Mouse (Mus musculus) adipocyte (in vitro differentiated cells): ENCODE results near the gene Cphx1.
"Not testable (repeated sequence)": the region's sequence is repeated elsewhere in the genome, so short reads cannot be mapped to it uniquely, and the experiment has no call there.

Source experiments
- DNase-seq: peaks from one replicate; pipeline ENCODE4 v3.0.0-alpha.2; 2016; ENCODE audit warnings: low spot score

Gene Cphx1

DNA sequence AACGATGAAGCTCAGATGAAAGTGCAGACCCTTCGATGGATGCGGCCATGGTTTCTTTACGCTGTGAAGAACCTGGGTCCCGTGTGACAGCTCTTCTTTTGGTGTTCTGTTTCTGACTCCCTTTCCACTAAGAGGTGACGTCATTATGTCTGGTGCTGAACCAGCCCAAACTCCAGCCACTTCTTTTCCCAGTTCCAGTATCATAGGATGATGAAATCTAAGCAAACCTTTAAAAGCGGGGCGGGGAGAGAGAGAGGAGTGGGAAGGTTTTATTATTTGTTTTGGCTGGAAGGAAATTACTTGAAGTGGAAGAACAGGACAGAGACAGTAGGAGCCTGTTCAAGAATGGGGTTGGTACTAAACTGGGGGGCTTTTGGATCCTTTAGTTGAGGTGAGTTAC, at the start of gene Cphx1:
Gene Cphx1, plus strand, starts transcription at position 301 of the 400 bp plus-strand sequence.
- not testable (repeated sequence) for DNase-seq

DNA sequence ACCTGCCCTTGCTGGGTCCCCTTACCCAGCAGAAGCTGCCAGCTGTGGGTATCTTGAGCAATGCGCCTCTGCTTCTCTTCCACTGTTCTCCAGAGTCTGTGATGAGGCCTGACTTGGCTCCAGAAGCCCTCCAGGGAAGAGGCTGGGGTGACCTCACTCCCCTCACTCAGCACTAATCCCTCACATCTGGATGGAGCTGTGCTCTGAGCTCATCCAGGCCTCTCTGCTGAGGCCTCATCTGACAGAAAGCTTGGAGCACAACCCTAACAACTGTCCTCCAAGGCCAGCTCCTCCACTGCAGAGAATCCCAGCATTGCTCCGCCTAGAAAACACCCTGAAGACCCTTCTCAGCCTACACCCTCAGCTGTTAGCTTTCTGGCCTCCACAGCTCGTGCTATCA, 43.5 kb upstream of the Cphx1 start:
- not testable (repeated sequence) for DNase-seq

- not testable (repeated sequence) for DNase-seq
Observed at GRCm38 (mm10) chr14:25895686-25896085, 42.4 kb upstream of the Cphx1 start.

DNA sequence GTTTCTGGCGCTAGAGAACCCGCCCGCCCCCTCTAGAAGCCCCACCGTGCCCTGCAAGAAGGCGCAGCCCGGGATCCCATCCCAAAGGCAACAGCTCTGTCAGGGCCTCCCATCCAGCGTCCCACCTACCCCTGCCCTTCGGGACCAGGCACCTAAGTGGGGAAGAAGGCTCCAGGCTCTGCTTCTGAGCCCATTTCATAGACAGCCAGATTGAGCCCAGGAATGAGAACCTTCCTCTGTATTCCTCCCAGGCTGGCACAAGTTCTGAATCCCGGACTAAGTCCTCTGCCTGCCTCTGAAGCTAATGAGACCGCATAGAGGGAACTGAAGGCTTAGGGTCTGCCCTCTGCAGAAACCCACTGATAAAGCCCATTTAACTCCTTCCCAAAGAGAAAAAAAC, 35.1 kb upstream of the Cphx1 start, which contains the start of gene Plac9a:
Gene Plac9a, minus strand, starts transcription at position 101 of the 400 bp plus-strand sequence.
- DNase-seq = not testable (repeated sequence)

GRCm38 (mm10) chr14:25905243-25905642, 32.9 kb upstream of the Cphx1 start:
- DNase-seq = not testable (repeated sequence)

- not testable (repeated sequence) for DNase-seq
Observed at GRCm38 (mm10) chr14:25907272-25907671, 30.8 kb upstream of the Cphx1 start.

DNA sequence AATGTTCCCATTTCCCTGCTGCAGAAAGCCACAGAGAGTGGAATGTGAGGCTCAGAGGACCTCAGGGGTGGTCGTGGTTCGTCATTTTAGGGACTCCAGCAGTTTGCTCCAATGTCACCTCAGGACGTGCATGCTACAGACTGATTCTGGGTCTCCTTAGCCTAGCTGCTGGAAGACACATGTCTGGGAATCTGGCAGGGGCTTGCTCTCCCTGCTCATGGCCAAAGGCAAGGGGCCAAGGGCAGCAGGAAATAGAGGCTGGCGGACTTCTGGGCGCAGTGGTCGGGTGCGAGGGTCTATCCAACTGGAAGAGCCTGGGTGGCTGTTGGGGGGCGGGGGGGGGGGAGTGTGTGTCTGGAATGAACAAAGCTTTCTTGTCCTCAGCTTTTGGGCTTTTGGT, 29.1 kb upstream of the Cphx1 start:
- DNase-seq = not testable (repeated sequence)

DNA sequence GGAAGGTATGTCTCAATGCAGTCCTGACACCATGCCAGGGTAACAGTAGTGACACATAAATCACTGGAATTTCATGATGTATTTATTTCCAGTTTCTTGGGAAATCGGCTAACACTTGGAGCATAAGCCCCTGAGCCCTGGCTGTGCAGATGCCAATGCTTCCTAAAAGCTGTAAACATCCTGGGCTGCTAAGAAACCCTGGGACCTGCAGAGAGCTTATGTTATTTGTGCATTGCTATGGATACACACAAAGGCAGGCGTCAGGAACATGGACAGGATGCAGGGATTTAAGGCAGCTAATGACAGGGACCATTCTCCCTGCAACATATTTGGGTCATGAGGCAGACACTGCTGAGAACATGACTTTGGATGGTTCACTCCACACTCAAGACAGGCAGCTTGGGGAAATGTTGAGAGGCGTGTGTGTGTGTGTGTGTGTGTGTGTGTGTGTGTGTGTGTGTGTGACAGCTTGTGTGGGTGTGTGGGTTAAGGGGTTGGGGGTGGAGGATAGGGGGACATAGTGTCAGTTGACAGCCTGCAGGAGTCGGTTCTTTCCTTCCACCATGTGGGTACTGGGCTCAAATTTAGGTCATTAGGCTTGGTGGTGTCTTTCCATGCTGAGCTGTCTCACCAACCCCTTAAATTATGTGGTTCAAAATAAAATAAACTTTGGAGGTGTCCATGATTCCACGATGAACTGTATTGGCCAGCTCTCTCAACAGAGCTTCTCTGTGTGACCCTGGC, 19.5 kb upstream of the Cphx1 start:
- not testable (repeated sequence) for DNase-seq

DNA sequence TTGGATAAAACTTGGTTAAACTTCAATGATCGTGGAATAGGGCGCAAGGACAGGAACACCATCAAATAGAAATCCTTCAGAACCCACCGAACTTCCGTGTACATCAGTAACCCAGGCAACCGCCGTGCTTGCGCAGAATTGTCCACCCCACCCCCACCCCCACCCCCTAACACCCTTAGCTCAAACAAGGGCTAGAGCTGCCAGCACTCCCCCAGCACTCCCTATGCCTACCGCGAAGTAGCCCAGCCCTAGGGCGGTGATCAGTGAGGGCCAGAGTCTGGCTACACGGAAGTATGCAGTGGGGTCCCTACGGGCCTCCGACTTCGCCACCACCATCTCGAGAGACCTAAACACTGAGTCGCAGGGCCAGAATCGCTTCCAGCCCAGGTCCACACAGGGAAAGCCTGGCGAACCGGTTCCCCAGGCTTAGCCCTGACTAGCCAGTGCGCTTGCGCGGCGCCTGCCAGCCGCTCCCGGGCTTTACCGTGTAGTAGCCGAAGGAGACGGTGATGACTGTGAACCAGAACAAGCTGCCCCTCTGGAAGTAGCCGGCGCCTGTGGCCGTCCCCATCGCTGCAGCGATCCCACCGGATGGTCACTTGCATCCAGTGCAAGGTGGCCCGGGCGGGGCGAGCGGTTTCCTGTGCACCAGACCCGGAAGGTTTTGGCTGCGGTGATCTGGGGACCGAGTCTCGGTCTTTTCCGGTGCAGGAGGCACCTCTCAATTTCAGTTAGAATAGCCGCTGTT, 11.1 kb upstream of the Cphx1 start:
- DNase-seq = not testable (repeated sequence)

DNA sequence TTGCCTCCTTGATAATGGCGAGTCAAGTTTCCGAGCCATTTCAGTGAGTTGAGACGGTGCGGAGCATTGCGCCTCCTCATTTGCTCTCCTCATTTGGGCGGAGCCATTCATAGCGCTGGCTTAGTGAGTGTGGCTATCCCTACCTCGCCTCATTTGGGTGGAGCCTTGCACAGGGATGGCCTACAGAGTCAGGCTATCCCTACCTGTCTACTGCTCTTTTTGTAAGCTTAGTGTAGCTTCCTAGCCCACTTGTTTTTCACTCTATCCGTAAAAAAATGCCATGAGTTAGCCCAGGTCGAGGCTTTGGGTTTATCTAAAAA, 10.6 kb upstream of the Cphx1 start, which contains the start of gene Tmem254a:
Gene Tmem254a, minus strand, starts transcription at position 111 of the 320 bp plus-strand sequence.
- not testable (repeated sequence) for DNase-seq

DNA sequence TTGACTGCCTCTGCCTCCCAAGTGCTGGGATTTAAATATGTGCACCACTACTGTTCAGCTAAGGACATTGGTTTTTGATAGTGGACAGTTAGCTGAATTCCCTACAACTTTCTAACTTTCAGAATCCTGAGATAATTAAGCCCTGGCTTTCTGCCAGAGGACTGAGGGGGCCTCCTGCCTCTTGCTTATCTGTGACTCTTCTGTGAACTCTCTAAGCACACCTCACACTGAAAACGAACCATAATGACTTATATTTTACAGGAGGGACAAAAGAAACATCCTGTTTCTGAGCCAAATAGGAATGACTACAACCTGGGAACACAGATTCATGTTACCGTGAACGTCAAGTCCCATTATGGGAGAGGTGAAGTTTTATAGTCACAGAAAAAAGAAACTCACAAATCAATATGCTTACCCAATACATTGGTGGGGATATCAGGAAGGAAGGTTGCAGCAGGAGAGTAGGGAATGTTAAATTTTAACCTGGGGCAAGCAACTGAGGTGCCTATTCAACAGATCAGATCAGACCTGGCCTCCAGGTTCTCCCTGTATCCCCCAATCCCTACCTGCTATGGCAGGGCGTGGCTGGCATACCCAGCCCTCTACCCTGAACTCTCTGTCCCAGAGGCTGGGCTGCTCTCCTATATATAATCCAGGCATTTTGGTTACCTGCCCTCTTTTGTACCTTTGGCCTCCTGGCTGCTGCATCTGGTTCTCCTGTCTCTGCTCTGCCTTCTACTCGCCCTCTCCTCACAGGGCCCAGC, 1.1 kb upstream of the Cphx1 start:
- DNase-seq = not testable (repeated sequence)

GRCm38 (mm10) chr14:25957861-25958260, 19.8 kb downstream of the Cphx1 start:
- not testable (repeated sequence) for DNase-seq

DNA sequence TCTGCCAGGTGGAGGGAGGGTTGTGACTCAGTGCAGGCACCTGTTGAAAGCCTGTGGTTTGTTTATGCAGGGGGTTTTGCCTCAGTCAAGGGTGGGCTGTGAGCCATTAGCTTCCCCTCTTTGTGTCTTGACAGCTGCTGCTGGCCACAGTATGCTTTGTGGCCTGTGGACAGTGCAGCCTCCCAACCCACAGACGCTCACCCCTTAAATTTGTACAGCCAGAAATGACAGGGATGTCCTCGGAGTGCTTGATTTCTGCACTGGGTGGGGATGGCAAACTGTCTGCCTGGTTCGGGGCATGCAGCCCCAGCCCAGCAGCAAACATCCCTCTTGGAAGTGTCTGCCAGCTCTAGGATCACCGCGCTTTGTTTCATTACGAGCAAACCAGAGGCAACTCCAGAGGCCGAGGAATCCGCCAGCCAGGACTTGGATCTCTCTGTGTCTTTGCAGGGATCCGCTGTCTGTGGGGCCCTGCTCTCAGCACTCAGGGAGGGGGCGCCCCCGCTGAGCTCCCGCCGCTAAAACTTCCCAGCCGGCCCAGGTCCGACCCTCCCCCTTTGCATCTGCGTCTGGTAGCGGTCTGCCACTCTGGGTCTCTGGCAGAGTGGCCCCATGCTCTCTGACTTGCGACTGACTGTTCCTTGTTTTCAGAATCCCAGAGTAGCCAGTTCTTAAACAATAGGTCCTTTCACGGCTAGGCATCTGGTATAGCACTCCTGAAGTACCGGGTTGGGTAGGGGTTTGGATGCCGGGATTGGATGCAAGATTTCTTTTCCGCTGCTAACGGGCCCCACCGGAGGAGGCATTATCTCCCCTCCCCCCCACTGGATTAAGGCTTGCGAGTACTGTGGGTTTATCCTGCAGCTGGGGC, 40.5 kb downstream of the Cphx1 start, which contains the start of gene Duxbl1:
Gene Duxbl1, plus strand, starts transcription at position 207 of the 871 bp plus-strand sequence.
- not testable (repeated sequence) for DNase-seq

DNA sequence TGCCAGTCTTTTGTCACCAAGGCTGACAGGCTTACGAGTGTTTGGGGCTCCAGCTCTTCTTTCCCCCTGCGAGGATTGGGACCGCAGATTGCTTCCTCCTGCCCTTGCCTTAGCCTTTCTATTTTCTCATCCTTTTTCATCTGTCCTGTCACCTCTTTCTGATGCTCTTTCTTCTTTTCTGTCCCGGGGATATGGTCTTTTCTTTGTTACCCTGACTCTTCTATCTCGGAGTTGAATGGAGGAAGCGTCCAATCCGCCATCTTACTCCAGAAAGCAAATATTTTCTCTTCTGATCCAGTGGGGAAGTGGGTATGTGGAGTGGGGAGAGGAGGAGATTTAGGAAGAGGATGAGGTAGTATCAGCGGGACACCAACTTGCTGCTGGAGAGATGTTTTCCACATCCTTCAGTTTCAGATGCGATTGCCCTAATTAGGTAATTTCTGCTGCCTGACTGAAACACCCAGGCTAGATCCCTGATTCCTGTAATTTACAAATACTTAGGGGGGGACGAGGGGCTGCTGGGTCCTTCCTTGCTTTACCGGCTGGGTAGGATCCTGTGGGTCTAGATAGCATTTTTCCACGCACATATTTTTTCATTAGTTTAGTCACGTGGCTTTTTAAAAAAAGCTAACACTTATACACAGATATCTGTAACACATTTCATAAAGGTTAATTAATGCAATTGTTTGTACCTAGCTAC, 41.3 kb downstream of the Cphx1 start:
- DNase-seq = not testable (repeated sequence)

DNA sequence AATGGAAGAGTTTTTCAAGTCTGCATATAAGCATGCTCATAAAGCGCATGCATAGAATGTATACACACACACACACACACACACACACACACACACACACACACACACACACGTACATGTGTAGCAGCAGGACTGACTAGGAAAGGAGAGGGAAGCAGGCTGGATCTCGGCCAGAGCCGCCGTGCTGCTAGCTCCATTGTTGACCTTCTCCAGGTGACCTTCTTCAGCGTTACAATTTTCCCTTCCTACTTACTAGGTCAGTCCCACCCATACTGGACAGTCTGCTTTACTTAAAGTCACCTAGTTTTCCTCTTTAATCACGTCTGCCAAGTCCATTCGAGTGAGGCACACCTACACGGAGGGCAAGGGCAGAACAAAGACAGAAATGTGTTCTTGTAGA, 43.8 kb downstream of the Cphx1 start:
- not testable (repeated sequence) for DNase-seq
